Mouse (Mus musculus) midbrain, embryonic 14.5 days (tissue): ENCODE results near the gene Pramef8. TPM values are rescaled to one million over a fixed set of nuclear protein-coding genes. Genes with fewer than 3 reads are reported as not detected.

Experiments used
- ATAC-seq: fragments of 200-750 bp; cut with Nextera tagmentation; 2 replicates; pipeline ENCODE4 v1.8.0; 2017; ENCODE audit warnings: moderate number of reproducible peaks, moderate library complexity; ENCODE audit not compliant: low FRiP score, low TSS enrichment
- DNase-seq: peaks from one replicate; pipeline ENCODE4 v3.0.0-alpha.2; 2015
- H3K27ac ChIP-seq: fragments of 300-500 bp; sonication (generic); replicated peaks from 2 replicates; pipeline ENCODE4 v1.5.1; 2014; ENCODE audit warnings: mild to moderate bottlenecking, low read depth, low read length, moderate library complexity
- H3K27me3 ChIP-seq: fragments of 300-500 bp; sonication (generic); 2 replicates; pipeline ENCODE4 v1.6.1; 2014; ENCODE audit warnings: low read length, control low read depth, mixed read lengths; ENCODE audit not compliant: control insufficient read depth, insufficient read depth
- H3K36me3 ChIP-seq: fragments of 300-500 bp; sonication (generic); 2 replicates; pipeline ENCODE4 v1.6.1; 2014; ENCODE audit warnings: low read length, control low read depth; ENCODE audit not compliant: control insufficient read depth, insufficient read depth
- H3K4me1 ChIP-seq: fragments of 300-500 bp; sonication (generic); 2 replicates; pipeline ENCODE4 v1.6.1; 2014; ENCODE audit warnings: mild to moderate bottlenecking, antibody characterized with exemption, low read length, control low read depth; ENCODE audit not compliant: control insufficient read depth, insufficient read depth
- H3K4me2 ChIP-seq: fragments of 300-500 bp; sonication (generic); 2 replicates; pipeline ENCODE4 v1.6.1; 2014; ENCODE audit warnings: mild to moderate bottlenecking, low read length, moderate library complexity
- H3K4me3 ChIP-seq: fragments of 300-500 bp; sonication (generic); replicated peaks from 2 replicates; pipeline ENCODE4 v1.5.1; 2014; ENCODE audit warnings: low read depth, low read length
- H3K9ac ChIP-seq: fragments of 300-500 bp; sonication (generic); replicated peaks from 2 replicates; pipeline ENCODE4 v1.6.1; 2014; ENCODE audit warnings: mild to moderate bottlenecking, low read length, moderate library complexity
- H3K9me3 ChIP-seq: fragments of 300-500 bp; sonication (generic); 2 replicates; pipeline ENCODE4 v1.6.1; 2016; ENCODE audit warnings: low read length, control low read depth, mixed read lengths; ENCODE audit not compliant: control insufficient read depth
- WGBS: fragments of 180-500 bp; shearing (Covaris S2); extraction: QIAGEN DNeasy Blood & Tissue Kit; methylation state at CpG from one replicate; pipeline ENCODE4 v1.1.7; 2014; 5-methylcytosine and 5-hydroxymethylcytosine counted together
- polyA plus RNA-seq: library from polyadenylated mRNA; unstranded; fragments of >200 nt; fragmentation: Nextera tagmentation; extraction: Ambion mirVana; gene quantifications from 2 replicates; pipeline ENCODE4 v1.2.1, GENCODE M21; 2014

Pramef8 gene
- polyA plus RNA-seq = 14.2 and 22.4 TPM in 2 replicates

- H3K27me3 ChIP-seq = no peaks in the 10 kb centered on the region
- H3K9ac ChIP-seq = peak within 1 kb of the TSS; percentile 49
- H3K9me3 ChIP-seq = peaks cover 6% of the 10 kb centered on the region; the same call in 1 of the 2 replicates
- ATAC-seq (peak; percentile 93), DNase-seq (peak; percentile 96)
- H3K4me3 ChIP-seq = peak within 1 kb of the TSS; percentile 54
- peaks cover 4% of the 10 kb centered on the region; the same call in 1 of the 2 replicates for H3K4me1 ChIP-seq
- H3K4me2 ChIP-seq = peak within 1 kb of the TSS; percentile 59
- peaks cover 31% of the 10 kb centered on the region for H3K36me3 ChIP-seq
- WGBS = under 1% methylated on average over 50 of the region's 50 CpGs
- H3K27ac ChIP-seq = peak within 1 kb of the TSS; percentile 89
Observed at GRCm38 (mm10) chr4:143412219-143413092, at the start of gene Pramef8. TSS of gene Pramef8 (plus strand) at chr4:143412426.

DNA sequence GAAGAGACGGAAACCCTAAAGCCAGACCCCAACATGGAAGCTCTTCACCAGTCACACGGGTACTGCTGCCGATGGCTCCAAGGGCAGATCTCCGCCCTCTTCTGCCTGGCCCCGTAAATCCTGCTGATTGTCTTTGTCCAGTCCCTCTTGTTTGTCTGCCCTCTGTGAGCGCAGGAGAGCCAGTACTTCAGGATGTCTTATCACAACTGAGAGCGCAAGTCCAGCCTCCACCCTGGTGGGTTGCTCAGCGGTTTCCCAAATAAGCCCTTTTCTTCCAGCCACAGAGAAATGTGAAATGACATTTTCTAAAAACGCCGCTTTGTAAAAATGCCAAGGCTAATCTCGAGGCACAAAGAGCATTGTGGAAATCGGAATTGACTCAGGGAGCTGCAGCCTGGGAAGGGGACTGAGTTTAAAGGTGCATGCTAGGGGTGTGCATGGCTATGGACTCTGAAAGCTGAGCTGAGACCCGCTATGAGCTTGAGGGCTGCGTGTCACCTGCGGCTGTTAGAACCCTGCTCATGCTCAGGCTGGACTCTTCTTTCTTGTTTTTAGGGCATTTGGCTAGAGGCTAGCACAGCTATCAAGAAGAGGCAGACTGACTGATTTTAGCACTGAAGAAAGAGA, 45.7 kb upstream of the Pramef8 start:
- H3K4me1 ChIP-seq = peaks cover 7% of the 10 kb centered on the region; the same call in 1 of the 2 replicates
- H3K4me2 ChIP-seq = peak overlapping the region; percentile 28
- no peaks in the 10 kb centered on the region for H3K36me3 ChIP-seq
- no peaks in the 10 kb centered on the region for H3K9me3 ChIP-seq
- no peak; the same call in 1 of the 2 replicates for ATAC-seq
- WGBS = 9% methylated on average over 15 of the region's 15 CpGs
- no peak overlapping the region; the same call in 1 of the 2 replicates for H3K9ac ChIP-seq
- DNase-seq = peak; percentile 67
- H3K4me3 ChIP-seq = no peak overlapping the region
- no peaks in the 10 kb centered on the region for H3K27me3 ChIP-seq
- H3K27ac ChIP-seq = peak overlapping the region; percentile 52

- Histone ChIP-seq H3K9ac (peak overlapping the region; percentile 10; the same call in 1 of the 2 replicates), H3K27me3 (no peaks in the 10 kb centered on the region), H3K4me1 (peaks cover 17% of the 10 kb centered on the region), H3K4me3 (no peak overlapping the region), H3K36me3 (no peaks in the 10 kb centered on the region), H3K4me2 (peak overlapping the region; percentile 36), H3K27ac (peak overlapping the region; percentile 60), H3K9me3 (no peaks in the 10 kb centered on the region)
- DNase-seq (peak; percentile 61), ATAC-seq (peak; percentile 21; the same call in 1 of the 2 replicates)
- WGBS = 17% methylated on average over 7 of the region's 7 CpGs
Observed at GRCm38 (mm10) chr4:143379480-143379879, 32.7 kb upstream of the Pramef8 start.

- ATAC-seq (peak; percentile 41), DNase-seq (peak; percentile 58)
- H3K9ac ChIP-seq = peak overlapping the region; percentile 10; the same call in 1 of the 2 replicates
- H3K27me3 ChIP-seq = no peaks in the 10 kb centered on the region
- H3K4me2 ChIP-seq = peak overlapping the region; percentile 36
- no peaks in the 10 kb centered on the region for H3K9me3 ChIP-seq
- no peaks in the 10 kb centered on the region for H3K36me3 ChIP-seq
- no peak overlapping the region for H3K4me3 ChIP-seq
- H3K4me1 ChIP-seq = peaks cover 17% of the 10 kb centered on the region
- H3K27ac ChIP-seq = peak overlapping the region; percentile 60
- 12% methylated on average over 15 of the region's 15 CpGs for WGBS
Observed at GRCm38 (mm10) chr4:143379931-143380715, 32.1 kb upstream of the Pramef8 start.

GRCm38 (mm10) chr4:143380716-143381004, 31.6 kb upstream of the Pramef8 start:
- H3K36me3 ChIP-seq = no peaks in the 10 kb centered on the region
- H3K4me1 ChIP-seq = peaks cover 17% of the 10 kb centered on the region
- no peak overlapping the region for H3K4me2 ChIP-seq
- ATAC-seq = no peak
- H3K4me3 ChIP-seq = no peak overlapping the region
- H3K9me3 ChIP-seq = no peaks in the 10 kb centered on the region
- WGBS = 3% methylated on average over 5 of the region's 5 CpGs
- H3K27me3 ChIP-seq = no peaks in the 10 kb centered on the region
- no peak overlapping the region for H3K27ac ChIP-seq
- H3K9ac ChIP-seq = no peak overlapping the region
- DNase-seq = peak; percentile 82

- WGBS = 46% methylated on average over 3 of the region's 3 CpGs
- Histone ChIP-seq H3K4me2 (no peak overlapping the region), H3K36me3 (no peaks in the 10 kb centered on the region), H3K4me3 (no peak overlapping the region), H3K27ac (no peak overlapping the region), H3K9ac (no peak overlapping the region), H3K9me3 (no peaks in the 10 kb centered on the region), H3K27me3 (no peaks in the 10 kb centered on the region), H3K4me1 (peaks cover 17% of the 10 kb centered on the region)
- ATAC-seq (no peak), DNase-seq (peak; percentile 24)
Observed at GRCm38 (mm10) chr4:143382163-143382562, 30.1 kb upstream of the Pramef8 start.

GRCm38 (mm10) chr4:143383646-143384045, 28.6 kb upstream of the Pramef8 start:
- Histone ChIP-seq H3K4me1 (peaks cover 17% of the 10 kb centered on the region), H3K9ac (no peak overlapping the region), H3K4me3 (no peak overlapping the region), H3K36me3 (no peaks in the 10 kb centered on the region), H3K4me2 (no peak overlapping the region), H3K27me3 (no peaks in the 10 kb centered on the region), H3K27ac (no peak overlapping the region), H3K9me3 (no peaks in the 10 kb centered on the region)
- peak; percentile 45 for DNase-seq
- ATAC-seq = no peak
- 43% methylated on average over 4 of the region's 4 CpGs for WGBS

DNA sequence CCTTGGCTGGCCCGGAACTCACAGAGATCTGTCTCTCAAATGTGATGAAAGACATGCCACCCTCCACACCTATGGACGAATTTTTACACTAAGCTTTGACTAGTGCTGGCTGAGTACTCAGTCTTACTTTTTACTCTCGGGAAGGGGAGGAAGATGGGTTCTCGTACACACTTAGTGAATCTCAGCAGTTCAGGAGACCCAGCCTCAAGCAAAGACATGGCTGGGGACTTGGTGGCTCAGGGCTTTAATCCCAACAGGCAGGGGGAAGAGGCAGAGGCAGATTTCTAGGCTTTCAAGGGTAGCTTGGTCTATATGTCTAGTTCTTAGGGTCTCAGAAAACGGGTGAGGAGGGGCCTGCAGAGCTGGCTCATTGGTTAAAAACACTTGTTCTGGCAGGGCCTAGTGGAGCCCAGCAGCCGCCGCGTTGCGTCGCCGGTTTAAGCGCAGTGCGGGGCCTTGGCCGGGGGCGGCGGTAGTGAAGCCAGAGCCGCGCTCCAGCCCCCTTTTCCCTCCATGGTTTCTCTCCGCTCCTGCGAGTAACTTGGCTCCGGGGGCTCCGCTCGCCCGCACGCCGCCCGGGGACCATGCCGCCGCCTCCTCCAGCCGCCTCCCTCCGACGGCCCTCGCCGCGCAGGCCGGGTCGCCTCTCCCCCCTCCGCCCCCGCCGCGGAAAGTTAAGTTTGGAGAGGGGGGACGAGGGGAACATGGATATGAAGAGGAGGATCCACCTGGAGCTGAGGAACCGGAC, 23.1 kb upstream of the Pramef8 start:
- Histone ChIP-seq H3K36me3 (no peaks in the 10 kb centered on the region), H3K27me3 (no peaks in the 10 kb centered on the region), H3K4me1 (no peaks in the 10 kb centered on the region), H3K9ac (no peak overlapping the region), H3K9me3 (peaks cover 3% of the 10 kb centered on the region; the same call in 1 of the 2 replicates), H3K4me2 (peak overlapping the region; percentile 51), H3K27ac (no peak overlapping the region), H3K4me3 (peak overlapping the region; percentile 30)
- peak; percentile 81 for DNase-seq
- ATAC-seq = peak; percentile 79; the same call in 1 of the 2 replicates
- 7% methylated on average over 37 of the region's 43 CpGs for WGBS
